Mouse (Mus musculus) hindbrain, postnatal 0 days (tissue): ENCODE results near the gene Ttll13. TPM values are rescaled to one million over a fixed set of nuclear protein-coding genes. Genes with fewer than 3 reads are reported as not detected.

Experiments used
- ATAC-seq: fragments of 200-750 bp; cut with Nextera tagmentation; 2 replicates; pipeline ENCODE4 v1.8.0; 2017; ENCODE audit warnings: mild to moderate bottlenecking, moderate TSS enrichment, moderate library complexity
- DNase-seq: peaks from one replicate; pipeline ENCODE4 v3.0.0-alpha.2; 2015; ENCODE audit warnings: low spot score
- H3K27ac ChIP-seq: fragments of 300-500 bp; sonication (generic); 2 replicates; pipeline ENCODE4 v1.5.1; 2014; ENCODE audit warnings: mild to moderate bottlenecking
- H3K27me3 ChIP-seq: fragments of 300-500 bp; sonication (generic); 2 replicates; pipeline ENCODE4 v1.6.1; 2014; ENCODE audit warnings: low read length, mixed read lengths; ENCODE audit not compliant: insufficient read depth
- H3K36me3 ChIP-seq: fragments of 300-500 bp; sonication (generic); 2 replicates; pipeline ENCODE4 v1.6.1; 2014; ENCODE audit warnings: low read length, mixed read lengths; ENCODE audit not compliant: insufficient read depth
- H3K4me1 ChIP-seq: fragments of 300-500 bp; sonication (generic); 2 replicates; pipeline ENCODE4 v1.6.1; 2014; ENCODE audit warnings: antibody characterized with exemption, low read length, mixed read lengths; ENCODE audit not compliant: insufficient read depth
- H3K4me2 ChIP-seq: fragments of 300-500 bp; sonication (generic); 2 replicates; pipeline ENCODE4 v1.6.1; 2014; ENCODE audit warnings: low read depth, mild to moderate bottlenecking, low read length, moderate library complexity, mixed read lengths
- H3K4me3 ChIP-seq: fragments of 300-500 bp; sonication (generic); 2 replicates; pipeline ENCODE4 v1.5.1; 2014; ENCODE audit warnings: low read length
- H3K9ac ChIP-seq: fragments of 300-500 bp; sonication (generic); replicated peaks from 2 replicates; pipeline ENCODE4 v1.6.1; 2014; ENCODE audit warnings: mild to moderate bottlenecking, low read length, moderate library complexity, mixed read lengths
- H3K9me3 ChIP-seq: fragments of 300-500 bp; sonication (generic); 2 replicates; pipeline ENCODE4 v1.6.1; 2016; ENCODE audit warnings: low read length, mixed read lengths
- CTCF ChIP-seq: IDR thresholded peaks from 2 replicates; pipeline ENCODE4 v1.5.1; 2016; ENCODE audit warnings: antibody characterized with exemption, control low read depth, low read depth
- WGBS: fragments of 180-500 bp; shearing (Covaris S2); extraction: QIAGEN DNeasy Blood & Tissue Kit; methylation state at CpG from one replicate; pipeline ENCODE4 v1.1.7; 2014; 5-methylcytosine and 5-hydroxymethylcytosine counted together
- polyA plus RNA-seq: library from polyadenylated mRNA; unstranded; fragments of >200 nt; fragmentation: Nextera tagmentation; extraction: Ambion mirVana; gene quantifications from 2 replicates; pipeline ENCODE4 v1.2.1, GENCODE M21; 2015
- total RNA-seq: library from RNA; depleted of rRNA; stranded (reverse); fragments of >200 nt; gene quantifications from 2 replicates; pipeline ENCODE4 v1.2.3, GENCODE M21; 2014

Ttll13 gene
- total and polyA plus RNA-seq, 2 experiments from 2014 or later: 0.73 to 2.7 TPM

GRCm38 (mm10) chr7:80213604-80214003 is 32.6 kb upstream of the Ttll13 start:
- no peak overlapping the region for H3K4me3 ChIP-seq
- WGBS: 75% methylated on average over 7 of the region's 7 CpGs
- H3K27me3 ChIP-seq: no peaks in the 10 kb centered on the region
- H3K9me3 ChIP-seq: no peaks in the 10 kb centered on the region
- no peak overlapping the region for H3K9ac ChIP-seq
- H3K4me1 ChIP-seq: peaks cover 5% of the 10 kb centered on the region; the same call in 1 of the 2 replicates
- no peak overlapping the region for H3K27ac ChIP-seq
- TF ChIP-seq CTCF: no peak
- H3K4me2 ChIP-seq: no peak overlapping the region
- ATAC-seq: no peak
- DNase-seq: no peak
- peaks cover 12% of the 10 kb centered on the region for H3K36me3 ChIP-seq

DNA sequence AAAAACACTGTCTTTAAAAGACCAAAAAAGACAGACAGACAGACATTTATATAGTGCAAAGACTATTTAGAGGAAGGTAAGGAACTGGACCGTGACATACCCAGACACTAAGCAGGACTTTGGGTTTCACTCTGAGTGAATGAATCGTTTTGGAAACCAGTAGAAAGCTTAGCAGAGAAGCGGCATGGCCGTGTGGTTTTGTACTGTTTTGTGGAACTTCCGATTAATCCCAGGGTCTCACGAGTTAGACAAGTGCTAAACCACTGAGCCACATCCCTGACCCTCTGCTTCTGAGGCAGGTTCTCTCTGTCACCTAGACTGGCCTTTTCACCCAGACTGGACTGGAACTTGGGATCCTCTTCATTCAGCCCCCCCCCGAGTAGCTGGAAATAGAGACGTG is 31.7 kb upstream of the Ttll13 start:
- H3K9me3 ChIP-seq: no peaks in the 10 kb centered on the region
- no peak overlapping the region for H3K4me2 ChIP-seq
- H3K4me1 ChIP-seq: no peaks in the 10 kb centered on the region
- no peak for TF ChIP-seq CTCF
- peaks cover 21% of the 10 kb centered on the region for H3K36me3 ChIP-seq
- ATAC-seq (no peak), DNase-seq (no peak)
- no peak overlapping the region for H3K4me3 ChIP-seq
- no peak overlapping the region for H3K9ac ChIP-seq
- no peak overlapping the region for H3K27ac ChIP-seq
- no peaks in the 10 kb centered on the region for H3K27me3 ChIP-seq
- WGBS: 81% methylated on average over 8 of the region's 8 CpGs

DNA sequence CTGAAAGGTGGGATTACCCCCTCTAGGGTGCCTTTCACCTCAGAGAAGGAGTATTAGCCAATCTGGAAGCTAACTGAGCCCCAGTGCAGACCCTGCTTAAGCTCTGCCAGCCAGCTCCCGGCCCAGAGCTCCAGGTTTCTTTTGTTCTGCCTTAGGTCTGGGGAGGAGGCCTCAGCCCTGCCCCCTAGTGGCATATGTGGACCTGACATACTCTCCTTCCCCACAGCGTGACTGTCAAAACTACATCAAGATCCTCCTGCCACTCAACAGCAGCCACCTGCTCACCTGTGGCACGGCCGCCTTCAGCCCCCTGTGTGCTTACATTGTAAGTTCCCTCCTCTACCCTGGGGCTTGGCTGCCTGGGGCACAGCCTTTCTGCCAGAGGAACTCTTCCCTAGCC is 30.8 kb upstream of the Ttll13 start:
- peak; percentile 74 for ATAC-seq

GRCm38 (mm10) chr7:80216566-80216965 is 29.6 kb upstream of the Ttll13 start:
- TF ChIP-seq CTCF: peak; percentile 57
- DNase-seq (peak; percentile 89), ATAC-seq (peak; percentile 87)
- Histone ChIP-seq H3K4me2 (no peak overlapping the region), H3K27me3 (no peaks in the 10 kb centered on the region), H3K36me3 (peaks cover 41% of the 10 kb centered on the region), H3K9ac (no peak overlapping the region), H3K4me3 (no peak overlapping the region), H3K4me1 (no peaks in the 10 kb centered on the region), H3K27ac (peak overlapping the region; percentile 26; the same call in 1 of the 2 replicates), H3K9me3 (no peaks in the 10 kb centered on the region)
- 46% methylated on average over 8 of the region's 8 CpGs for WGBS

More for the DNA sequence above, 30.8 kb upstream of the Ttll13 start:
- Histone ChIP-seq H3K4me2 (no peak overlapping the region), H3K4me3 (no peak overlapping the region), H3K36me3 (peaks cover 29% of the 10 kb centered on the region), H3K4me1 (no peaks in the 10 kb centered on the region), H3K9me3 (no peaks in the 10 kb centered on the region), H3K9ac (no peak overlapping the region), H3K27me3 (no peaks in the 10 kb centered on the region), H3K27ac (peak overlapping the region; percentile 51; the same call in 1 of the 2 replicates)
- peak; percentile 91 for TF ChIP-seq CTCF
- DNase-seq: peak; percentile 89
- WGBS: 10% methylated on average over 4 of the region's 4 CpGs

GRCm38 (mm10) chr7:80218666-80219065 is 27.5 kb upstream of the Ttll13 start:
- TF ChIP-seq CTCF: no peak
- Histone ChIP-seq H3K4me1 (no peaks in the 10 kb centered on the region), H3K9ac (no peak overlapping the region), H3K27ac (no peak overlapping the region), H3K9me3 (no peaks in the 10 kb centered on the region), H3K36me3 (peaks cover 38% of the 10 kb centered on the region), H3K27me3 (no peaks in the 10 kb centered on the region), H3K4me2 (no peak overlapping the region), H3K4me3 (no peak overlapping the region)
- DNase-seq (no peak), ATAC-seq (no peak)
- 95% methylated on average over 9 of the region's 9 CpGs for WGBS

- Histone ChIP-seq H3K4me3 (no peak overlapping the region), H3K4me2 (no peak overlapping the region), H3K27me3 (no peaks in the 10 kb centered on the region), H3K4me1 (no peaks in the 10 kb centered on the region), H3K36me3 (peaks cover 53% of the 10 kb centered on the region), H3K9me3 (no peaks in the 10 kb centered on the region), H3K9ac (no peak overlapping the region), H3K27ac (no peak overlapping the region)
- no peak for ATAC-seq
- 92% methylated on average over 9 of the region's 9 CpGs for WGBS
- TF ChIP-seq CTCF: no peak
- DNase-seq: no peak
Observed at GRCm38 (mm10) chr7:80220237-80220797, 25.9 kb upstream of the Ttll13 start.

- WGBS: 89% methylated on average over 4 of the region's 4 CpGs
- H3K4me3 ChIP-seq: no peak overlapping the region
- peaks cover 58% of the 10 kb centered on the region for H3K36me3 ChIP-seq
- no peak for TF ChIP-seq CTCF
- DNase-seq (no peak), ATAC-seq (no peak)
- no peaks in the 10 kb centered on the region for H3K9me3 ChIP-seq
- no peak overlapping the region for H3K9ac ChIP-seq
- no peaks in the 10 kb centered on the region for H3K27me3 ChIP-seq
- no peaks in the 10 kb centered on the region for H3K4me1 ChIP-seq
- H3K4me2 ChIP-seq: no peak overlapping the region
- no peak overlapping the region for H3K27ac ChIP-seq
Observed at GRCm38 (mm10) chr7:80221179-80221750, 24.9 kb upstream of the Ttll13 start.
